Mouse (Mus musculus) G1E-ER4 (cell line): ENCODE measurements at regions not wholly inside any gene's neighbourhood (a gene's known extent, or its start where the extent isn't known, plus 50 kb on each side); places are given as distances from the start of the nearest gene placed in this dataset.

ENCODE experiments used
- GATA1 ChIP-seq: IDR thresholded peaks from one replicate; pipeline ENCODE4 v1.8.0; 2012; ENCODE audit warnings: low read length, inconsistent platforms

GRCm38 (mm10) chr16:93081533-93081932 lies 255.6 kb upstream of the Runx1 start:
- TF ChIP-seq GATA1: no peak

- TF ChIP-seq GATA1: no peak
Observed at GRCm38 (mm10) chr16:93079660-93080390, 253.9 kb upstream of the Runx1 start.

GRCm38 (mm10) chr16:93078909-93079308 lies 253.0 kb upstream of the Runx1 start:
- TF ChIP-seq GATA1: no peak

- TF ChIP-seq GATA1: no peak
Observed at GRCm38 (mm10) chr16:93075488-93075887, 249.5 kb upstream of the Runx1 start.

DNA sequence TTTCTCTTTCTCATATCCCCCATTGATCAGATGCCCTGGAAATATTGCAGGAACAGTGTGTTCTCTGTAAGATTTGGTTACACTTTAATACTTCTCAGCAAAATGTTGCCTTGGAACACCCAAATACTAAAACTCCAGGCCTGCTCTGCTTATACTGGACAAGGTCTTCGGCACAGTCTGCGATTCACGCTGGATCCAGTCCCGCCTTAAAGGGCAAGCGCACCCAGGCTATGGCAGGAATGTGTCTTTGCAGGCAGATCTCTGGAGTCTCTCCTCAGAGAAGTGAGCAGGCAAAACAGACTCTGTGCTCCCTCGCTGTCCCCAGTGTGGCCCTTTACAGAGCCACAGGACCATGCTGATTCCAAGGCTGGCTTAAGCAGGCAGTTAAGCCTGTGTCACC lies 246.2 kb upstream of the Runx1 start:
- no peak for TF ChIP-seq GATA1

GRCm38 (mm10) chr16:93071726-93072125 lies 245.8 kb upstream of the Runx1 start:
- TF ChIP-seq GATA1: no peak

- no peak for TF ChIP-seq GATA1
Observed at GRCm38 (mm10) chr16:93066821-93067220, 240.9 kb upstream of the Runx1 start.

GRCm38 (mm10) chr16:93061475-93062179 lies 235.7 kb upstream of the Runx1 start:
- TF ChIP-seq GATA1: no peak

DNA sequence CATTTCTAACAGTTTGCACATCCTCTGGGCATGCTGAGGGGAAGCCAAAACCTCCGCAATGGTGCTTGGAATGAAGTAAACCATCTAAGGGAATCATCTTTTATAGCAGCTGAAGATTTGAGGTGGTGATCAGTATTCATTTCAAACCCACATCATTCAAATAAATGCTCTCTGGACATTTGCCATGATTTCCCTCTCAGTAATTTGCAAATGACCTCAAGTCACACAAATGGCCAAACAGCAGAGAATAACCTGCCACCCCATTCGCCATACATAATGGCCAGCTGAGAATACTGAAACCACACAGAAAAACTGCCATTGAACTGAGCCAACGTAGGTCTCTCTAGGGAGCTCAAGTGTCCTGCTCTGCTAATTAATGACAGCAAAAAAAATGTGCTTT lies 230.3 kb upstream of the Runx1 start:
- no peak for TF ChIP-seq GATA1

DNA sequence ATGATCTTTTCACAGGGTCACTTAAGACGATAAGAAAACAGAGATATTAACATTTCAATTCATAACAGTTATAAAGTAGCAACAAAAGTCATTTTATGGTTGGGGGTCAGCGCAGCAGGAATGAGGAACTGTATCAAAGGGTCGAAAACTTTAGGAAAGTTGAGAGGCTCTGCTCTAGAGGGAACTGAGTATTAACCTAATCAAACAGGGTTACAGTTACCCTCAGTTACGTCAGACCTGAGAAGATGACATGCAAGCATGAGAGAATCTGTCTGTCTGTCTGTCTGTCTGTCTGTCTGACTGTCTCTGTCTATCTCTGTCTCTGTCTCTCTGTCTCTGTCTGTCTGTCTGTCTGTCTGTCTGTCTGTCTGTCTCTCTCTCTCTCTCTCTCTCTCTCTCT lies 229.6 kb upstream of the Runx1 start:
- no peak for TF ChIP-seq GATA1

DNA sequence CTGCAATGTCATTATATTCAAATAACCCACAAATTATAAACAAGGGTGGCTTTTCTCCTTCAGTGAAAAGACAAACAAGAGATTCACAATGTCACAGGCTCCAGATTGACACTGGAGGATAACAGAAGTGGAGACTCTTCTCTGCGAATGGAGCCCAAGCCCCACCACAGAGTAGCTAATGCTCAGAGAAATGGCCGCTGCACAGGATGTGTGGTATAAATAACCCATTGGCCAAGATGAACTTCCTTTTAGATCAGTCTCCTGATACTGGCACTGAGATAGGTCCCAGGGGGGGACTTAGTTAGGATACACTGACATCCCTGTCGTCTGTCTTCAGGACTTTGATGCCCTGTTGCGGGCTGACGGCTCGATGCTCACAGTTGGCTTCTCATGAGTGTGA lies 225.3 kb upstream of the Runx1 start:
- TF ChIP-seq GATA1: no peak

DNA sequence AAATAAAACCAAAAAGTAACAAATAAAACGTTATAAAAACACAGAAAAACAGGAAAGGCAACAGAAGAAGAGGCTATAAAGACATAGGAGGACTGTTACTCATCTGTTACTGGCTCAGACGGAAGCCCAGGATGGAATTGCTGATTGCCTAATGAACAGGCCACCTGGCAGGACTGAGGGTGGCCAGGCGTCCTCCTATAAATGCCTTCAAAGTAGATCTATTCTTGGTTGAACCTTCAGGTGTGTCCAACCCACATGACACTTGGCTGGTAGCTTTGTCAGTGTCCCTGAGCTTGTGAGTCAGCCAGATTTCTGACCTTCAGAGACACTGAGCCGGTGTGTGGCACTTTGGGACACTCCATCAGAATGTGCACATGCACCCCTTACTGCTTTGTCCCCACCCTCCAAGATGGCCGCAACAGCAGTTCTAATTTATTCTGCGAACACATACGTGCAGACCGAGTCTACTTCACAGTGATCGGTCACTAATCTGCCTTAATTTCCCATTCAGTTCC lies 222.5 kb upstream of the Runx1 start:
- TF ChIP-seq GATA1: no peak

DNA sequence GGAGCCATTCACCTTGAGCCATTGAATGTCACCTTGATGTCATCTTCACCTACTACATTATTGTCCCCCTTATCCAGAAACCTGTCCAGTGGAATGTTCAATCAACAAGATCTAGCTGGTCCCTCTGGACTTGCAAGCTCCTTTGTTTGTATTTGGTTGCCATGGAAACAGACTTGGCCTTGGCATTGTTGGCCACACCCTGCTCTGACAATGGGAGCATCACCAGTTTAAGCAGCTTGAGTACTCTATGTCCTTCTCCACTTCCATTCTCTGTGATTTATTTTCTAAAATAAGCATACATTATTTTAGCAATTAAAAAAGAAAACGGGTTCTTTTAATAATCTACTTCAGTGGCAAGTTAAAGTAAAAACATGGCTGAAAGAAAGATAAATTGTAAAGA lies 221.6 kb upstream of the Runx1 start:
- TF ChIP-seq GATA1: no peak

- no peak for TF ChIP-seq GATA1
Observed at GRCm38 (mm10) chr16:93046221-93046620, 220.3 kb upstream of the Runx1 start.

- TF ChIP-seq GATA1: no peak
Observed at GRCm38 (mm10) chr16:93043355-93043754, 217.4 kb upstream of the Runx1 start.

DNA sequence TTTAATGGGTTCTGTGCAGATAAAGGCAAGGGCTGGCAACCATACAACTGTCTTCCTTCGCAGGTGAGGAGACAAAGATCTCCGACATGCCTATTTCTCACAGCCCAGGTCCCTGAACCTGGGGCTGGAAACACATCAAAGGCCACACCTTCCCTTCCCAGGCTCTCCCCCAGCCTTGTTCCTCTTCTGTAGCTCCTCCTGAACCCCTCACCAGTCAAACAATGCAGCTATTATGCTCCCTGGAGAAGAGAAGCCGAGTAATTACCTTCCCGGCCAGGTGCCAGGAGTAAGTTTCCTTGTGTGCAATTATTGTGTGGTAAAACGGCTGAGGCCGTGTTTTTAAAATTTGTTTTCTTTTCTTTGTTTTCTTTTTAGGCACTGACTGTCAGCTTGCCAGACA lies 217.0 kb upstream of the Runx1 start:
- TF ChIP-seq GATA1: no peak

DNA sequence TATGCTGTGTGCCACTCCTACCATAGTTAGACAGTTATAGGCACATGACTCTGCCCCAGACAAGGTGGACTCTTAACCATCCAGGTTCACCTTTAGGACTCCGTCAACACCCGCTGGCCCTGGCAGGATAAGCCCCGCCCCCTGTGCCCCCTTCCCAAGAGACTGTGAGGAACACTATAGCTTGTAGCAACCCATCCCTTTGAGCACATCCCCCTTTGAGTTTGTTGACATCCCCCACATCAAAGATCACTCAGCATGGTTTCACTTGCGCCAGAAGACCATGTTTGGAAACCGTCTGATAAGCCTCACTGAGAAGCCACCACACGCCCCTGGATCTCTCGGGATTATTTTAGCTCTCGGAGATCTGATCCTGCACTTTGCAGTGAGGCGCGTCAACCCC lies 216.5 kb upstream of the Runx1 start:
- TF ChIP-seq GATA1: no peak
